Mouse (Mus musculus): ENCODE data around the gene Slc36a3. TPM values are rescaled to one million over a fixed set of nuclear protein-coding genes. Genes with fewer than 3 reads are reported as not detected.

Gene Slc36a3
- not detected for total RNA-seq (2021)
- long read RNA-seq, experiment 1 = 0 reads
- long read RNA-seq, experiment 2 = 0 reads

DNA sequence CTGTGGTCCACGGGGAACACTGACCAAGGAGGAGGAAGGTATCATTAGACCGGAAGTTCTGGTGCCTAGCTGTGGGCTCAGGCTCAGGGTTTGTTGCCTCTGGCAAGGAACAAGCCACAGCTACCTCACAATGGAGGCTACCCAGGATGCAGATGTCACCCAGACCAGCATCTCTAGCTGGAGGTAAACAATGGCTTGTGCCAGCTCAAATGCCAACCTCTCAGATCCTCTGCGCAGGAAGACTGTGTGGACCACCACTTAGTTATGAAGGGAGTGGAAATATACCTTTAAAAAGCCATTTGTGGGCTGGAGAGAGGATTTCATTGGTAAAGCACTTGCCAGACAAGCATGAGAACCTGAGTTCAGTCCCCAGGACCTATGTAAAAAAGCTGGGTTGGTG lies at the start of gene Slc36a3:
TSS of gene Slc36a3 (minus strand) at position 101 of the 400 bp plus-strand sequence.
- intact Hi-C loops (cut with DNase I) = no loop called here
- DNase-seq = no peak

- no peak for DNase-seq
These were observed 46.4 kb upstream of the Slc36a3 start for GRCm38 (mm10) chr11:55197740-55198510.

GRCm38 (mm10) chr11:55197086-55197485 lies 45.6 kb upstream of the Slc36a3 start:
- no peak for DNase-seq
- intact Hi-C loops (cut with DNase I) = no loop called here

More at GRCm38 (mm10) chr11:55197740-55198510, 46.4 kb upstream of the Slc36a3 start:
- intact Hi-C loops (cut with DNase I) = no loop called here

DNA sequence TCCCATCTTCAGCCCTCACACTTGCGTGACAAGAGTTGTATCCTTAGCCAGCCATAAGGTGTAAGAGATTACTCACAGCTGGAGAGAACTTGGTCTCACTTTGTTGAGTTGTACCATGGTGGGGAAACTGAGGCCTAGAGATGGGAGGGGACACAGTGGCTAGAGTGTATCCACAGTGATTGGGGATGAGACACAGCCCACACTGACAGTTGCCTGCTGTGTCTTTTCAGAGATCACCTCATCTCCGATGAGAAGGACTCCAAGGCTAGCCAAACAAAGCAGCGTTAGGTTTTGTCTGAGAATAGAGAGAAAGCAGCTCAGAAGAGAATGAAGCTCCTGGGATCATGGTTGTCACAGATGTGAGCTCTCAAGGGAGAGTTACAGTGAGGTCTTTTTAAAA lies 38.7 kb upstream of the Slc36a3 start:
- intact Hi-C loops (cut with DNase I) = no loop called here
- no peak for DNase-seq

- intact Hi-C loops (cut with DNase I) = no loop called here
- no peak for DNase-seq
These were observed 36.3 kb upstream of the Slc36a3 start for GRCm38 (mm10) chr11:55187777-55188176.

GRCm38 (mm10) chr11:55187292-55187691 lies 35.8 kb upstream of the Slc36a3 start:
- intact Hi-C loops (cut with DNase I) = no loop called here
- peak in 1 of 2 experiments; percentile 31 for DNase-seq

DNA sequence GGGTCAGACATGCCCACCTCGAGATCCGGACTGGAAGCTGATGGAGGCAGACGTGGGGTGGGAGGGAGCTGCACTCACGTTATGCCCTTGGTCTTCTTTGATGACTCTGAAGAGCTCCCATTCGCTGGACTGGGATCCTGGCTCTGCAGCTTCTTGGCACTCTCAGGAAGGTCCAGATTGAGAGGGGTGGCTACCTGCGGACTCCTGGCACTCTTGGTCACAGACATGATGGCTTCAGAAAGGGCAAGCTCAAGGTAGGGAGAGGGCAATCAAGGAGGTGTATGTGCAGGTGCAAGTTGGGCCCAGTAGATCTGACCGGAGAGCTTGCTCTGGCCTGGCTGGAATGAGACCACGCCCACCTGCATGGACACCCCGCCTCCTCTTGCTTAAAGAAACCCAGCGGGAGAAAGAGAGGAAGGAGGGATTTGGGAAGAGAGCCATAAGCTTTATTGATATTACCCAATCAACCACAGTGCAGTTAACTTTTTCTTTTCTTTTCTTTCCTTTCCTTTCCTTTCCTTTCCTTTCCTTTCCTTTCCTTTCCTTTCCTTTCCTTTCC lies 33.3 kb upstream of the Slc36a3 start, which contains the start of gene Slc36a2:
TSS of gene Slc36a2 (minus strand) at position 345 of the 559 bp plus-strand sequence.
- DNase-seq = no peak

GRCm38 (mm10) chr11:55184246-55184645 lies 32.7 kb upstream of the Slc36a3 start:
- intact Hi-C loops (cut with DNase I) = no loop called here
- DNase-seq = no peak

More for the DNA sequence above, 33.3 kb upstream of the Slc36a3 start, which contains the start of gene Slc36a2:
- intact Hi-C loops (cut with DNase I) = no loop called here

DNA sequence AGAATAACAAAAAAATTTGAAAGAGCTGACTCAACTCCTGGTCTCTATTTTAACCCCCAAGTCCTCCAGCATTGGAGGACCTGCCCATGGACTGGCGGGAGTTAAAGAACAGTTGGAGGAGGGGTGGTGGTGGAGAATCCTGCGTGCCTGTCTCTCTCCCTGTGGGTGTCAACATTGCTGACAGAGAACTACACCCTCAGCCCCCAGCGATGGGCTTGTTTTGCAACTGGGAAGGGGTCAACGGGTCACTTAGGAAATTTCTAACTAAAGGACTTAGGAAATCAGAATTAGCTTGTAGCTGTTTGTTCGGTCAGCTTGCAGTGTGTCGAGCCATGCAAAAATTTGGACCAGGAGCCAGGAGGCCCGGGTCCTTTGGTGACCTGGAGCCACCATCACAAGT lies 31.6 kb upstream of the Slc36a3 start:
- intact Hi-C loops (cut with DNase I) = no loop called here
- DNase-seq = no peak

DNA sequence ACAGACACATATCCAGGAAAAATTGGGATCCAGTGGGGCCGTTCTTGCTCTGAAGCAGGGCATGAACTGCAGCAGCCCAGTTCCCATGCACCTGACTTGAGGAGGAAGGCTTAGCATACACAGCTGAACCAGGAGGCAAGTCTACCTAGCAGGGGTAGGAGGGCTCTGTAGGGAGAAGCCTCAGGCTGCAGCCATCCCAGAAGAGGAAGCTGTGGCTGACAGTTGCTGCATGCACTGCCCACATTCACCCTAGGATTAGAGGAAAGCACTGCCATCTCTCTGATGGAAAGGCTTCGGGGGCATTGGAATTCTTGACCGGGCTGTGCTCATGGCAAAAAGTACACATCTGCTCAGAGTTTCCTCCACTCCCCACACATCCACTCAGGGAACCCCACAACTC lies 28.3 kb upstream of the Slc36a3 start:
- DNase-seq = no peak
- intact Hi-C loops (cut with DNase I) = no loop called here

DNA sequence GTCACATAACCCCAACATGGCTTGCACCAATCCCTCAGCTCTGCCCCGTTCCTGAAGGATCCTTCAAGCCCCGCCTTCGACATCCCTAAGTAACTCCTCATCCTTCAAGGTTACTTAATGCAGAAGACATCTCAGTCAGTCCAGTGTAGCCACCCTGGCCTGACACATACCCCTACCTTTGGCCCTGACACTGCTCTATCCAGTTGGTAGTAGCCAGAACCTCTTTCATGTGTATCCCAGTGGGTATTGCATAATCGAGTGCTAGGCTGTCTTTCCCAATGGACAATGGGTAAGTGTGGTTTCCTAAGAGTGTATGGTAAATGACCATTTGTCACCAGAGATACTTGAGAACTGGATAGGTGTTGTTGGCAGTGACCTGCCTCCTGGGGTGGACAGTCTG lies 27.3 kb upstream of the Slc36a3 start:
- no peak for DNase-seq
- intact Hi-C loops (cut with DNase I) = no loop called here

- no peak for DNase-seq
- intact Hi-C loops (cut with DNase I) = no loop called here
These were observed 19.0 kb upstream of the Slc36a3 start for GRCm38 (mm10) chr11:55170501-55170900.

- intact Hi-C loops (cut with DNase I) = no loop called here
- DNase-seq = no peak
These were observed 17.4 kb upstream of the Slc36a3 start for GRCm38 (mm10) chr11:55168914-55169313.

DNA sequence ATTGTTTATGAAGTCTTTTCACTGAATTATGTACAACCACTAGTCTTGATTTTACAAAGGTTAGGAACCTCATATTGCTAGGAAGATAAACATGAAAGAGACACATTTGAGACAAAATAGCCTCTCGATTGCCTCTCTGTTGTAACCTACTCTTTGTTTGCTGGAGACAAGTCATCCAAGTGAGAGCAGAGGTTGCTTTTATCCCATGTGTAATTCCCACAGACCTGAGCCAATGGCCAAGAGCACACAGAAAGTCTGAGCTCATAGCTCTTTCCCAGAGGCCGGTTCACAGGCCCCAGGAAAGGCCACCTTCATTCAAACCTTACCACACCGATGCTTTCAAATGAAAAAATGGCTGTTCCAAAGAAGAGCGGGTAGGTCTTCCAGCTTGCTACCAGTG lies 17.0 kb upstream of the Slc36a3 start:
- DNase-seq = no peak
- intact Hi-C loops (cut with DNase I) = no loop called here

- intact Hi-C loops (cut with DNase I) = no loop called here
- no peak for DNase-seq
These were observed 14.2 kb upstream of the Slc36a3 start for GRCm38 (mm10) chr11:55165748-55166147.

GRCm38 (mm10) chr11:55164723-55165122 lies 13.2 kb upstream of the Slc36a3 start:
- peak; percentile 26 to 61 for DNase-seq
- intact Hi-C loops (cut with DNase I) = loop anchor here (5.0 kb wide), 1 partner anchor 73 kb away; no protein-coding TSS in a partner anchor

- DNase-seq = peak; percentile 33 to 49
- intact Hi-C loops (cut with DNase I) = loop anchor here (5.0 kb wide), 1 partner anchor 75 kb away; no protein-coding TSS in a partner anchor
These were observed 11.2 kb upstream of the Slc36a3 start for GRCm38 (mm10) chr11:55162670-55163069.

DNA sequence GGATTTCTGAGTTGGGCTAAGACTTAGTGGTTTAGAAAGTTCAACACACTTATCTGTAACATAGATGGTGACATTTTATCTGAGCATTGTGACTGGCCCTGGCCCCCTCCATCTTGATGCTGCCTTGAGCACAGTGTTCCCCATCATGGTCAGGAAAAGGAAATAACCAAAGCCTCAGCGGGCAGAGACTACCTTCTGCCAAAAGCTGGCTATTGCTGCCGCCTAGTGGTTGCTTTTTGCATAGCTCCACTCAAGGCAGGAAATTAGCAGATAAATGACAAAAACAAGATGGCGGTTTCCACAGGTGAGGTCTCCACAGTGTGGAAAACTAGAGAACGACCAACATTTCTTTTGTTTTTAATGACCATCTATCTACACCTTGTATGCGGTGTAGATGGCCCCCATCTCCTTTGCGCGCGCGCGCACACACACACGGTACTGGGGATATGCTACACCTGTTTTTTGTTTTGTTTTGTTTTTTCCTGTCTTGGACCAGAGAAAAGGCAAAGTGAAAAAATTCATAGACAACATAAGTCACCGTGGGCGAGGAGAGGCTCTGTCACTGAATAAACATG lies 7.4 kb upstream of the Slc36a3 start:
- DNase-seq = peak; percentile 76 to 90
- intact Hi-C loops (cut with DNase I) = loop anchor here (2.0 to 5.0 kb wide), 4 partner anchors 62 to 282 kb away; partner anchors contain the start of gene Gm2a

DNA sequence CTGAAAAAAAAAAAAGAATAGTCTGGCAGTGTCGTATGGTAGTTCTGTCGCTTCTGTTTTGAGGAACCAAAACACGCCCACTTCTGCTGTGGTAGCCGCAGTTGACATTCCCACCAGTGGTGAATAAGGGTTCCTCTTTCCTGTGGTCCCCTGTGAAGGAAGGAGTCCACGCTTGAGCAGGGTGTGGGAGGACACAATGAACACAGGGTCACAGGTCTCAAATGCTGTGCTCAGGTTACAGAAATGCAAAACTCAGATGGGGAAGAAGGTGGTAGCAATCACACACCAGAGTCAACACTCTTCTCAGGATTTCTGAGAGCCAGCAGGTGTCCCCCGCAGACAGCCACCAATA lies 3.5 kb upstream of the Slc36a3 start:
- intact Hi-C loops (cut with DNase I) = loop anchor here (5.0 kb wide), 3 partner anchors 58 to 278 kb away; partner anchors contain the start of gene Gm2a
- DNase-seq = no peak

DNA sequence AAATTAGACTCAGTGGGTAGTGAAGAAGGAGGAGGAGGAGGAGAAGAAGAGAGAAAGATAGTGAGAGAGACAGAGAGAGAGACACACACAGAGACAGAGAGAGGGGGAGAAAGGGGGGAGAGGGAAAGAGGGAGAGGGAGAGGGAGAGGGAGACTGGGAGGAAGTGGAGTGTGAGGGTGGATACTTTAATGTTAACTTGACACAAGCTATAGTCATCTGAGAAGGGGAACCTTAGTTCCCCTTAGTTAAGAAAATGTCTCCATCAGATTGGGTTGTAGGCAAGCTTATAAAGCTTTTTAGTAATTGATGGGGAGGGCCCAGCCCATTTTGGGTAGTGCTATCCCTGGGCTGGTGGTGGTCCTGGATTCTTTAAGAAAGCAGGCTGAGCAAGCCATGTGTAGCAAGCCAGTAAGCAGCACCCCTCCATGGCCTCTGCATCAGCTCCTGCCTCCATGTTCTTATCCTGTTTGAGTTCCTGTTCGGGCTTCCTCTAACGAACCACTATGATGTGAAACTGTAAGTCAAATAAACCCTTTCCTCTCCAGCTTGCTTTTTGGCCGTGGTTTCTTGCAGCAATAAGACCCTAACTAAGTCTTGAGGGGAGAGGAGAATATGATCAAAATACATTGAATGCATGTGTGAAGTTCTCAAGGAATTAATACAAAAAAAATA lies 3.0 kb upstream of the Slc36a3 start:
- intact Hi-C loops (cut with DNase I) = loop anchor here (5.0 kb wide), 3 partner anchors 57 to 277 kb away; partner anchors contain the start of gene Gm2a

GRCm38 (mm10) chr11:55148461-55148860 lies 3.0 kb downstream of the Slc36a3 start:
- DNase-seq = no peak
- intact Hi-C loops (cut with DNase I) = no loop called here

More for the DNA sequence above, 3.0 kb upstream of the Slc36a3 start:
- DNase-seq = no peak
